Mouse (Mus musculus): ENCODE results near the gene Pidd1.
"Not testable (repeated sequence)": the region's sequence is repeated elsewhere in the genome, so short reads cannot be mapped to it uniquely, and the experiment has no call there.

The Pidd1 gene

DNA sequence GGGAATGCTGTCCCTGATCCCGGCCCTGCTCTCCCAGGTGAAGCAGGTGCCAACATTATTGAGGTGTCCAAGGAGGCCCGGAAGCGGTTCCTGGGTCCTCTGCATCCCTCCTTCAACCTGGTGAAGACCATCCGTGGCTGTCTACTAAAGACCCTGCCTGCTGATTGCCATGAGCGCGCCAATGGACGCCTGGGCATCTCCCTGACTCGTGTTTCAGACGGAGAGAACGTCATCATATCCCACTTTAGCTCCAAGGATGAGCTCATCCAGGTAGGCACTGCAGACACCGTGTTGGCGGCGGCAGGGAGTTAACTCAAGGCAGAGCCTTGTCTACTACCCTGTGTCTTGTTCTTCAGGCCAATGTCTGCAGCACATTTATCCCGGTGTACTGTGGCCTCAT, 13.4 kb upstream of the Pidd1 start:
- DNase-seq: no peak

DNA sequence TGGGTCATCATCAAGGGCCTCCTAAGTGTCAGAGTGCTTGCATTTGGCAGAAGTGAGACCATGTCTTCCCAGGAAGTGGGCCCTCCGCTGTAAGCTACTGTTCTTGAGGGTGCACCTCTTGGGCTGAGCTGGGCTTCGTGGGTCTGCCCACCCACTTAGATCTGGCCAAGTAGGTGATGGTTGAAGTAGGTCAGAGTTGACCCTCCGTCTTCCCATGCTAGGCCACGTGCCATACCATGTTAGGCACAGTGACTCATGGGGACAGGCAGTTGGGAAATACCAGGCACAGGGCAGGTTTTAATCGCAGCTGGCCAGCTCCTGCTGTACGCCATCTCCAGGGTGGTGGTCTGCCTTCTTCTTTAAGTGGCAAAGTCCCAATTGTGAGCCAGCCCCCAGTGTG, 12.9 kb upstream of the Pidd1 start:
- no peak for DNase-seq

DNA sequence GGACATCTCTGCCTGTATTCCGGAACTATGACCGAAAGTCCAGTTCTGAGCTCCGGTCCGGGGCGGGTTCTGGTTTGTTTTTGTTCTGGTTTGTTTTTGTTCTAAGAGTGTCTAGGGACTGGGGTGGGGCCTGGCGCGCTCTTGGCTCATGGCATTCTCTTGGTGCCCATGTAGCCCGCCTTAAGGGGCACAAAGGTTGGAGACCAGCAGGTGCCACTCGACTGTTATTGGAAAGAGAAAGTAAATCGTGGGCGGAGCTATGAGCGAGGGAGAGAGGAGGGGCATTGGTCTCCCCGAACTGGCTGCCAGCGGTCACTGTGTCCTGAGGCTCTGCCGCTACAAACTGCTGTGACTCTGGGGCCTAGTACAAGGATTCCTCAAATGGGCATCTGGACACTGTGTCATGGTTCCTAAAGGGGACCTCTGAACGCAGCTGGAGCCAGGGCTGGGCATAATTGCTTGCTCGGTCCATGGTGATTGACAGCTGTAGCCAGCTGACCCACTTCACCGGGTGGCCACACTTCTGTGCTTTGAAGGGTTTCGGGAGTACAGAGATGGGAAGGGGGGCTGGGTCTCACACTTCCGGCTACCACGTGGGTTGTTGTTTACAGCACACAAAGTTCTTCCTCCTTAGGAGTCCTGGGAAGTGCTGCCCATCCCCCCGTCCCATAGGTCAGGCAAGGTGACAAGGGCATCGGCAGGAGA, 11.9 kb upstream of the Pidd1 start:
- peak; percentile 85 for DNase-seq

DNA sequence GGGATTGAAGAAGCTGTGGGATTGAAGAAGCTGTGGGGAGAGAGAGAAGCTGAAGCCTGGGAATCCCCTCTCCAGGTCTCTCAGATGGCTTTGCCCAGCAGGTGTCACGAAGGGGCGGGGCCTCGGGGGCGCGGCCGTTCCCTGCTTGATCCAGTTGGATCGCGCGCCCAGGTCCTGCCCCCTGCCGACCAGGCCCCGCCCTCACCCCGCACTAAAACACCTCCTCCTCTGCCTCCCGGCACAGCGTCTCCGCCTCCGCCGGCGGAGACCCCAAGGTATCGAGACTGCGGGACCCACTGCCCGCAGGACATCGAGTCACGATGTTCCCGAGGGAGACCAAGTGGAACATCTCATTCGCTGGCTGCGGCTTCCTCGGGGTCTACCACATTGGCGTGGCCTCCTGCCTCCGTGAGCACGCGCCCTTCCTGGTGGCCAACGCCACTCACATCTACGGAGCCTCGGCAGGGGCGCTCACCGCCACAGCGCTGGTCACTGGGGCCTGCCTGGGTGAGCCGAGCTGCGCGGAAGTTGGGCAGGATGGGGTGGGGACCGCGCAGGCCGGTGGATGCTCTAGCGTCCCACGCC, 11.2 kb upstream of the Pidd1 start, which contains the start of gene Pnpla2:
Pnpla2 (plus strand) TSS at position 232 of the 585 bp plus-strand sequence.
- DNase-seq: peak; percentile 96

DNA sequence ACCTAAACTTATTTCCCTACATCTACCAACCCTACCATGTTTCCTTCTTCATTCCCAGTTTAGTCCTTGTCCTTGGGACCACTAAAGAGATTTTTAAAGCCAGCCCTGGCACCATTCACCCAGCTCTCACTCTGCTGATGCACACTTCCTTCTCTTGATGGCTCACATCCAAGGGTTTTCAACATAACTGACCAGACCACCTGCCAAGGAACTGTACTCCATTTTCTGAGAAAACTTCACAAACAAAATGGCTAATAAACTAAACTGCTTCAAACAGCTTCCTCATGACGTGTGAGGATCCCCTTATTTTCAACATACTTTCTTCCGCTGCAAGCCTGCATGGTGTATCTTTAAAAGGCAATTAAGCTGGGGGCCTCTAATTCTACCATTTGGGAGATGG, 9.8 kb upstream of the Pidd1 start:
- no peak for DNase-seq

DNA sequence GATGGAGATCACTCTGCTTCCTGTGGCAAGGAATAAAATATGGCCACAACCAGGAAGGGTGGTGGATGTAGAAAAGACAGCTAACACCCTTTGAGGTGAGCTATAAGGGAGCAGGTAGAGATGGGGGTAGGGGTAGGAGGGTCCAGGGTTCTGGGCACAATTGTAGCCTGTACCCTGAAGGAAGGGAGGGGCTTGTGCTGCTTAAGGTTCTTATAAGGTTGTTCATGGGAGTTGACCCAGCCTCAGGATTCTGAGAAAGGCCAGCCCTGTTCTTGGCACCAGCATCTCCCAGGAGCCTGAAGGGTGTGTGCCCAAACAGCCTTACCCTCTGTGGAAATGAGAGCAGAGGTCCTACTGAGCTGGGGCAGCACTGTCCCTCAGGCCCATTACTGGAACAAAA, 8.1 kb upstream of the Pidd1 start:
- no peak for DNase-seq

DNA sequence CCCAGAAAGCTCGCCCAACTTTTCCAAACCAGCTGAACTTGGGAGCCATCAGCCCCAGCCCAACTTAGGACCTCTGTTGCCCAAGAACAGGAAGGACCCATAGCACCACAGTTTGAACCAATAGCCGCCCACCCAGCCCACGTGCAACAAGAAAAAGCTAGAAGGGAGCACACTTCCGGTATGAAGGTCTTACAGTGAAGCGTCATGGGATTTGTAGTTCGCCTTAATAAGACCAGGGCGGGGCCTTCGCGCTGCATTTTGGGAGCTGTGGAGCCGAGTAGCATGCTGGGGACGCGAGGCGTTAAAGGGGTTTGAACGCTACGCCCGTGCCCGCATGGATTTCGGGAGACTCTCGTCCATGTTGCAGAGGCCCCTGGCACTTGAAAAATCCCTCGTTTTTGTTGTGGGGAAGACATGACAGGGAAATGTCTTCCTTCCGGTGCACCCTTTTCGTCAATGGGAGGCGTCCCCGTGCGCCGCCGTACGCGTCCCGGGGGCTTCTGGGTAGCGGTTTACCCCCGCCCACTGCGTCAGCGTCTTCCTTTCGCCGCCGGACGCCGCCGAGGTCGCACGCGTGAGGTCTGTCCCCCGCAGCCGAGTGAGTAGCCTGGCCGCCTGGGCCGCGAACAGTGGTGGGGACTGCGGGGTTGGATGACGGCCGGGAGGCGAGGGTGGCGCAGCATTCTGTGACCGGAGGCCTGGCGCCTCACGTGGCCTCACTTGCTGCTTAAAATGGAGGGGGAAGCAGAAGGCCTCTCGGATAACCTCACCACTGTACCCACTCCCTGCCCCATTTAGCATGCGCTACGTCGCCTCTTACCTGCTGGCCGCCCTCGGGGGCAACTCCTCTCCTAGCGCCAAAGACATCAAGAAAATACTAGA, 3.5 kb upstream of the Pidd1 start, which contains the start of gene Rplp2:
Rplp2 (plus strand) TSS at position 261 of the 882 bp plus-strand sequence.
- peak; percentile 97 for DNase-seq

DNA sequence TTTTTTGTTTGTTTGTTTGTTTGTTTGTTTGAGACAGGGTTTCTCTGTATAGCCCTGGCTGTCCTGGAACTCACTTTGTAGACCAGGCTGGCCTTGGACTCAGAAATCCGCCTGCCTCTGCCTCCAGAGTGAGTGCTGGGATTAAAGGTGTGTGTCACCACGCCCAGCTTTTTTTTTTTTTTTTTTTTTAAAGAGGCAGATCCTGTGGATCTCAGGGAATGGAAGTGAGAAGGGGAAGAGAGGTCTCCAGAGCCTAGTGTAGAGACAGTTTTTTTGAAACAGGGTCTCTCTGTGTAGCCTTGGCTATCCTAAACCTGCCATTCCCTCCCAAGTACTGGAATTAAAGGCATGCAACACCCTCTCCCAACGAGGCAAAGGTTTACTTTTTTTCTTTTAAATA, 2.5 kb upstream of the Pidd1 start:
- not testable (repeated sequence) for DNase-seq

DNA sequence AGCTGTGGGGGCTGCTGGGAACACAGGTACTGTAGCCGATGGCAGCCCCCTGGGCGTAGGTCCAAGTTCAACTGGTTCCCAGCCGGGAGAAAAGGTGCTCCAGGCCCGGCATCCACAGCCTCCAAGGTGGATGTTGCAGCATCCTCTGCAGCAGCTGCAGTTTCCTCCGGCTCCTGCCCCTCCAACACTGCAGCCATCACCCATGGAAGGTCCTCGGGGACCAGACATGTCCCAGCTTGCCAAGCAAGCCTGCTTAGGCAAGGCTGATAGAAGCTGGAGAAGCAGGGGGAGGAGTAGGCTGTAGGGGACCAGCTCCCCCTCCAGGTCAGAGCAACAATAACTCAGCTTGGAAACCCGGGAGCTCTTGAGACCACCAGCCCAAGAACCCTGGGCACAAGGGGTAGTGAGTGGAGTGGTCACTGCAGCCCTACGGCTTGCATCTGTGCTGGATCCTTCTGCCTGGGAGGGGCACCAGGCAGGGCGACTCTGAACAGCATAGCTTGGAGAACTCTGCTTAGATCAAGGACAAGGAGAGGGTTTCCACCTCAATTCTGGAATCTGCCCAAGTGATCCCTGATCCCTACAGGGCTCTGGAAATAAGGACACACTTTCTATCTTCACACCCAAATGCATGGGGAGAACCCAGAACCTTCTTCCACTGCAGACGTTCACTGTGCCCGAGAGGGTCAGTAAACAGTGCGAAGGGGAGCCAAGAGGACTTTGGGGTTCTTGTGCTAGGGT, 574 bp downstream of the Pidd1 start:
- DNase-seq: peak; percentile 73

DNA sequence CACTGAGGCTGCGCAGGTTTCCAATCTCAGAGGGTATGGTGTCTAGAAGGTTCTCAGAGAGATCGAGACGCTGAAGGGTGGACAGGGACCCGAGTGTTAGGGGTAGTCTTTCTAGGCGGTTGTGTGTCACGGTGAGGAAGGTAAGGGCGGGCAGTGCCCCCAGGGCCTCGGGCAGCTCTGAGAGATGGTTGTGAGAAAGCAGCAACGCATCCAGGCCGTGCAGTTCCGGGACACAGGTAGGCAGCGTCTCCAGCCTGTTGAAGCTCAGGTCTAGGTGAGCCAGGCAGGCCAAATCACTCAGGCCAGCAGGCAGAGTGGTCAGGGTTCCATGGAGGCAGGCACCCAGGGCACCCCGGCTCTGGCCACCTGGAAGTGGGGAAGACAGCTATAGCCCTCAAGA, 1.6 kb downstream of the Pidd1 start:
- no peak for DNase-seq

DNA sequence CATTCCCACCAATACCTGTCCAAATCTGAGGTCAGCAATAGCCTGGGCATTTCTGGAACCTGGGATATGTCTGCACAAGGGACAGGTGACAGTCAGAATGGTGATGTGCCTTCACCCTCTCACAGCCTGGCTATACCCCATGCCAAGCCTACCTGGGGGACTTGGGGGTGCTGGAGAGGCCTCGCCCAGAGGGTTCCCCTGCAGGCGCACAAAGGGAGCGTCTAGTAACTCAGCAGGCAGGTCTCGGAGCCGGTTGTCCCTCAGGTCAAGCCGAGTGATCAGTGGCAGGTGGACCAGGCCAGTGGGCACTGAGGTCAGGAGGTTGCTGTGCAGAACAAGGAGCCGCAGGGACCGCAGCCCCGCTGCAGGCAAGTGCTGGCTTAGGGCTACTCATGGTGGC, 2.4 kb downstream of the Pidd1 start:
- no peak for DNase-seq

DNA sequence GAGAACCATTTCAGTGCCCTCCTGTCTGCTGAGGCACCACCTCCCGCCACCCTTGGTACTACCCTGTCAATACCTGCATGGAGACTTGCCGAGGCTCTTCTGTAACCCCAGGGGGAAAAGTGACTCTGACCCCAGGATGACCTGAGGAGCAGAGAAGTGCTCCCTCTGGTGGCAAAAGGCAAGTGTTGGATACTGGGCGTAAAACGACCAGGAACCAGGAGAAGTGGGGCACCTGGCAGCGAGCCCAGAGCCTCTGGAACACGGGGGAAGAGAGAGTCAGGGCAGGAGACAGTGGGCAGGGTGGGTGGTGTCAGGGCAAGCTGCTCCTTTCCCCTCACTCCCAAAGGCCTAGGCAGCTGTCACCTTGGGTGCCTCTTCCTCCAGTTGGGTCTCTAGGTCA, 3.2 kb downstream of the Pidd1 start:
- DNase-seq: peak; percentile 92

DNA sequence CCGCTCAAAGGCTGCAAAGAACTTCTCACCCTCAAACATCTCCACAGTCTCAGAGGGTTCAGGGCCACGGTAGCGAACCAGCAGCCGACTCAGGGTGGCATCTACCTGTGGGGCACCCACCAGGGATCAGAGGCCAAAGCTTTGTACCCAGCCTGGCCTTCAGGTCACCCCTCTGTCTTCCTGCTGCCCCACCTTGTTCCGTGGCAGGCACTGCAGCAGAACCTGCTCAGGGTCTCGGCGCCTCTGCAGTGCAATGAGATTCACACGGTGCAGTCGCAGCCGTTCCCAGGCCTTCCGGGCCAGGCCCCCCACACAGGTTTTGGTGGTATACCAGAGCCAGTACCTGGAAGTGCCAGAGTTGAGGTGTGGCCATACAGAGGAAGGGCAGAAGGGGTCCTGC, 4.0 kb downstream of the Pidd1 start:
- no peak for DNase-seq

DNA sequence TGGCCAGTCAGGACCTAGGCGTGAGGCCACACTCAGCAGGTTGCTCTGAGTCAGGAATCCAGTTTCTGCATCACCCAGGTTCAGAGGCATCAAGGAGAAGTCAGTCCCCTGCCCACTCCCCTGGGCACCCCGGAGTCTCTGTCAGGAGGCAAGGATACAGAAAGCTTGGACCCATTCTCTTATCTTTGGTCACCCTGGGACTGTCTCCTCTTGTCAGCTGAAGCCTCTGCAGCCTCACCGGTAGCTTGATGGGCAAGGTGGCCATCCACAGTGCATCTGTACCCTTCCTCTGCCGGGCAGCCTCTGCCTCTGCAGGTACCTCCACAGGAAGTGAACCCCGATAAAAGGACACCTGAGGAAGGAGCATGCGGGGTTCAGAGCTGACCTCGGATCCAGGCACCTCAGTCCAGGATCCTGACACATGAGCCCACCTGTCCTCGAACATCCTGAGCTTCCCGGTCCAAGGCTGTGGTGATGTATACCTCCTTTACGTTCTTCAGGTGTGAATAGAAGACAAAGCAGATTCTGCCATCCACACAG, 4.6 kb downstream of the Pidd1 start:
- DNase-seq: no peak

DNA sequence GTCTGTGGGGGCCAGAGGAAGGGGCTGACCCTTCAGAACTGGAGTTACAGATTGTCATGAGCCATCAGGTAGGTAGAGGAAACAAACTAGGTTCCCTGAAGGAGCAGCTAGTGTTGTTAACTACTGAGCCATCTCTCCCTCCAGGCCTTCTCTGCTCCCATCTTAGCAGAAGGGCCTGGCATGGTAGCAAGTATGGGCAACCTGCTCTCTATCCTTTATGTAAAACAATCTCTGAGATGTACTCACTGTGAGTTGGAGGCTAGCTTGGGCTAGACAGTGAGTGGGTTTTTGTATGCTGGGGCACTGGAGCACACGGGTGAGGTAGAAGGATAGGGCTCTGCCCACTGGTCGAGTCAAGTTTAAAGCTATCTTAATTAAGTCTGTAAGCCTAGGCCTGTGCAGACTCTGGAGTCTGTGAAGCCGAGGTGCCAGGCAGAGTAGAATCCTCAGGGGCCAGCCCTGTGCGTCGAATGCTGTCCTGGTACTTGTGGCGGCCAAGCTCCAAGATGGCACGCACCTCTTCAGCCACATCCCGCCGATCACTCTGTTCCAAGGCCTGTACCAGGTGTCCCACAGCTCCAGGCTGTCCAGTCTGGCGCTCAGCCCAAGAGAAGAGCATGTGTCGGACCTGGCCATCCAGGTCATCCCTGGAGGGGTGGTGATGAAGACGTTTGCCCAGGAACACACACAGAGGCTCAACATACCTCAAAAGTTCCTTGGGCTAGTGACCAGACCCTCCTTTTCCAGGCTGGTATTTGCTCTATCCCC, 5.4 kb downstream of the Pidd1 start:
- DNase-seq: no peak

DNA sequence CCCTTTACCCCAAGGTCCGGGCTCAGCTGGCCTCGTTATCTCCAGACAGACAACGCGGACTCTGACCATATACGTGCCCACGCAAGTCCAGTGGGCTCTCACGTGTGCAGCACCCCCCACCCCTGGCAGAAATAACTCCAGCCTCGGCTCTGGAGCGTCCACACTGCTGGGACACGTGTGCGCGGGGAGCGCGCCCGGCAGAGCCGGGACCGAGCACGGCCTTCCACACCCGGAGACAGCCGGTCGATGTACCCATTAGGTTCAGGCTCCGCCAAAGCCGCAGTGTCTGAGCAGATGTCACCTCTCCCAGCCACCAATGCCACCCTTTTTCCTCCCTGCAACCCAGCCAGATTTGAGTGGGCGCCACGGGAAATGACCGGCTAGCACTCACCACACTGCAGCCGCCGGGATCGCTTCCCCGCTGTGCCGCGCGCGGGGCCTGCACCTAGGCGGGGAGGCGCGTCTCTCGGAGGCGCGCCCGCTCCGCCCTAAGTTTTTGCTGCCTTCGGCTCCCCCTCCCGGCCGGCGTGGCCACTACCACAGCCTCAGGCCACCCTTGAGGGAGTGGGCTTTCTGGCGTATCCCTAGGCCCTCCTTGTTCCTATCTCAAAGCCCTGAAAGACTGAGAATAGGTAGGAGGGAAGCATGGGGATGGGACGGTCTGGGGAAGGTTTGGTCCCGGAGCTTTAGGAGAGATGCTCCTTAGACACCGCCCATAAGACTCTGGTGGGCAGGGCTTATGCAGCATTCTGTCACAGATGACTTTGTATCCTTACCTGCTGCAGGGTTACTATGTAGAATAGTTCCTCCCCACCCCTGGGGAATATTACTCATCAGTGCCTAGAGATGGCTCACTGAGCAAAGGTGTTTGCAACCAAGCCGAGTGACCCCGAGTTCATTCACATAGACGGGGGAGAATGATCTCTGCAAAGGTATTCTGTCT, 6.4 kb downstream of the Pidd1 start, which contains the start of gene Slc25a22:
Slc25a22 (minus strand) TSS at position 715 of the 943 bp plus-strand sequence.
- peak; percentile 86 for DNase-seq

DNA sequence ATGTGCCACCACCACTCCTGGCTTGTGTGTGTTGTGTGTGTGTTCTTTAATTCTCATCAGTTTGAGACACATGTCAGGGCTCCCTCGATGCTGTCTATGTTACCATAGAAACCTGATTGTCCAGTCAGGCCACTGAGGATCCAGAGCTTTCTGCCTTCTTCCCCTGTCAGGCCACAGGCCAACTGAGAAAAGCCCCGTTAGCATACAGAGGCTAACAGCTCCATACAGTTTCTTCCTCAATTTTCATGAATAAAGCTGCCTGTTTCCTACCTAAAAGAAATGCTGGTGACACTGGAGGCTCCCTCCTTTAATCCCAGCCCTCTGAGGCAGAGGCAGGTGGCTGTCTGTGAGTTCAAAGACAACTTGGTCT, 7.3 kb downstream of the Pidd1 start:
- DNase-seq: no peak

DNA sequence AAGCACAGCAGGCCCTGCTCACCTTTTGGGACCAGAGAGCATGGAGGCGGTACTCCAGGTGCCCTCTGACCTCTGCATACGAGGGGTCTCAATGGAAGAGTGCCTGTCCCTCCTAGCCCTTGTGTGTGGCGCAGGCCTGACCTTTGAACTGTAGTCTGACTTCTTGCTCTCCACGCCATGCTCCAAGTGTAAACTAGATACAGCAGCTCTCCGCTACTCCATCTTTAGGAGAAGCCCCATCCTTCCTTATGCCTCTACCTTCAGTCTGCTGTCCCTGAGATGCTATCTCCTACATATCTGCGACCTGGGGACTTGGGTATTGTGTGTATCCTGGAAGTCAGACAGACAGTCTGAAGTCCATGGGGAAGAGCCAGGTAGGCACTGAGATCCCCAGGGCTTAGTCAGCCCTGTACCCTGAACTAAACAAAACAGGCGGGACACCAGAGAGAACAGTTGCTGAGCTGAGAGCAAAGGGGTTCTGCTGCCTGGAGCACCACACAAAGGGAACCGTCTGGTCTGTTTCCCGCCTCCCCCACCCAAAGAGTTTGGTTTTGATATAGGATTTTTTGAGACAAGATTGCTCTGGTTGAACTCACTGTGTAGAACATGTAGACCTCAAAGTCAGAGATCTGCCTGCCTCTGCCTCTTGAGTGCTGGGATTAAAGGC, 7.8 kb downstream of the Pidd1 start:
- no peak for DNase-seq

DNA sequence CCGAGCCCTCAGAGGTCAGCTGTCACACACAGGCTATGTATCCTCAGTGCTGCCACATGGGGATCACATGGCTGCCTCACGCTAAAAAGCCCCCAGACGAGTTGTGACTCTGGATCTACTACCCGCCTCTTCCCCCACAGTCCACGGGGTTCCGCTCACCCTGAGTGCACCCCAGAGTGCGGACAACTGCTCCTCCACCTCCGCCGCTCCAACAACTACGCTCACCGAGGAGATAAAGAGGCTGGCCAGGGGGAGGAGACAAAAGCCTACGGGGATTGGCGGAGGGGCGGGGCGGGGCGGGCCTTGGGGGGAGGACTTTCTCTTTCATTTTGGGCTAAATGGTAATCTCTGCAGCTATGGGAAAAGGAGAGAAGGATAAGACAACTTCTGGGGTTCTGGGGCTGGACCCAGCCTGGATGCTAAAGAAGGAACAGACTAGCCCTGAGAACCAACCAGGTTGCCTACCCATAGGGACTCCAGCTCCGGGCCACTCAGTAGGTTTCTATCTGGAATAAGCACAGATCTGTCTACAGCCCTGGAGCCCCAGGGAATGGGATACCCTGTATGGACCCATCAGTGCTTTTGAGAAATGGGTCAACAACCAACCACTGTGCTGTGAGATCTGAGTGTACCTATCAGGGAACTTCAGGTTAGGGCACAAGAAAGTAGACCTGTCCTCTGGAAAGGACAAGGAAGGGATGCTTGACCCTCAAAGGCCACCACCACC, 8.5 kb downstream of the Pidd1 start:
- peak; percentile 71 for DNase-seq

All from retina, postnatal 1 day (tissue).